Mouse (Mus musculus) embryo, embryonic 11.5 days (tissue): ENCODE results near the gene Pzp.

Experiments used
- DNase-seq: peaks from one replicate; pipeline ENCODE4 v3.0.0-alpha.2; 2012; ENCODE audit warnings: low read depth, low spot score

Gene Pzp

DNA sequence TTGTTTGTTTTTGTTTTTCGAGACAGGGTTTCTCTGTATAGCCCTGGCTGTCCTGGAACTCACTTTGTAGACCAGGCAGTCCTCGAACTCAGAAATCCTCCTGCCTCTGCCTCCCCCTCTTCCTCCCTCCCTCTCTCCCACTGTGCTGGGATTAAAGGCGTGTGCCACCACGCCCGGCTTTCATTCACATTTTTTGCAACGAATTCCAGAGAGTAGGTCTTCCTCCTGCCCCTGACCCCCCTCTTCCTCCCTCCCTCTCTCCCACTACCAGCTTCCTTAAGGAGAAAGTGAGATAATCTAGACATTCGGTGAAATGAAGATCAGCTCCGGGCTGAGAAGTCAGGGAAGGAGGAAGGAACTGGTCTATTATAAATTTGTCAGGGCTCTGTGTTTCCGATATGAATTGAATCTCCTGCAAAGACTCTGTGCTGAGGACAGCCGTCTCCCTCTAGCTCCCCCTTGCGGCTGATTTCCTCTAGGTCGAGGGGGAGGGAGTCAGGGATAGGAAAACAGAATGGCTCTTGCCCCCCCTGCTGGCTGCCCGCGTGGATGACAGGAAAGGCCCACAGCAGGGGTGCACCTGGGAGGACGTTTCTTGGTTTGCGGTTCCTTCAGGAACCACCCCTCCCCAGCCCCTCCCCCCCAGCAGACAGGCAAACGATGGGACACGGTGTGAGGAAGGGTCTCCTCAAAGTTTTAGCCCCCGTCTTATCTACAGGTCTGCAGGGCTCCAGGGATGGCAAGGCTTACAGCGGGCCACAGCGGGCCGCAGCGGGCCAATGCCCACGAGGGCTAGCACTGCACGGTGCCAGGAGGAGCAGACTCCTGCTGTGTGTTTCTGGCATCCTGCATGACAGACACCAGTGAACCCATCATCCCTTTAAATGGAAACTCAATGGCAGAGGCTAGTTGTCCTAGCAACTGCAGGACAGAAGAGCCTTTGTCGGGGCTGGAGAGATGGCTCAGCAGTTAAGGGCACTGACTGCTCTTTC is 46.8 kb downstream of the Pzp start:
- DNase-seq: peak; percentile 86

DNA sequence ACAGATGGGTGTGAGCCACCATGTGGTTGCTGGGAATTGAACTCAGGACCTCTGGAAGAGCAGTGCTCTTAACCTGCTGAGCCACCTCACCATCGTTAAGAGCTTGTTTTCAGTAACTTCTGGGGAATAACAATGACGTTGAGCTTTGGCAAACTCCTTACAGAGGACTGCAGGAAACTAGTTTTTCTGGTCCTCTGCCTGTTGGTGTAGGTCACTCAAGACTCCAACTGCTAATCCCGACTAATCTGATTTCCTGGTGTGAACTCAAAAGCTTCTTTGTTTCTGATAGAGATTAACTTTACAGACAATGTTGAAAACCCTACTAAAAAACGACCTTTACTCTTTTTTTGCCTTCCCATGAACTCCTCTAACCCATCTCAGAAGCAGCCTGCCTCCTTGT is 49.0 kb downstream of the Pzp start:
- no peak for DNase-seq

DNA sequence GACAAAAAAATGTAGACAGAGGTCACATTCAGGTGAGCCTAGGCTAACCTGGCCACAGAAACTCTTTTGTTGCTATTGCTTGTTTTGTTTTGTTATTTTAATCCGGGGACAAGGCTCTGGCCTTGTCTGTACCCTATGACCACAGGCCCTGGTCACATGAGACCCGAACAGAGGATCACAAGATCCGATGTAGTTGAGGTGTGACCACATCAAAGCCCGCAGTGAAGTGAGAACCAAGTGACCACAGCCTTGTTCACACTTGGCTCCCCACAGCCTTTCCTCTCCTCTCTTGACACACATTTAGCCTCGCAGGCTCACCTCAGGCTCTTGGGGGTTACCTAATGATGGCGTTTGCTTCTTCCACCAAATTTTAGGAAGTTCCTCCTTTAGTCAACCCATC is 52.4 kb downstream of the Pzp start:
- no peak for DNase-seq

DNA sequence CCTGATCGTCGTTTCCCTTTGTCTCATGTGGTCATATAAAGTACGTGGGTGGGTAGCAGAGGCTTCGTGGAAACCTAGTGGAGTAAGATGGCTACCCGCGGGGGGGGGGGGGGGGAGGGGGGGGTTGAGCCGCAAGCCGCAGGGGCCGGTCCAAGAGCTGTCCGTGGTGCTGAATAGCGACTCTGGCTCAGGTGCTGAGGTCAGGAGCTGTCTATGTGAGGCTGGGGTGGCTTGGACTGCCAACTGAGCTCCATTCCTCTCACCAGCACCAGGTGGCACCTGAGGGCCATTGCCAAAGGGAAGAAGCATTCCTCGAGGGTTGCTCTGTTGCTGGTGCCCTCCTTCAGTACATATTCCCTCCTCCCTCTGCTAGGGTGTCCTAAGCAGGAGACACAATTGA is 57.1 kb downstream of the Pzp start:
- DNase-seq: peak; percentile 34

DNA sequence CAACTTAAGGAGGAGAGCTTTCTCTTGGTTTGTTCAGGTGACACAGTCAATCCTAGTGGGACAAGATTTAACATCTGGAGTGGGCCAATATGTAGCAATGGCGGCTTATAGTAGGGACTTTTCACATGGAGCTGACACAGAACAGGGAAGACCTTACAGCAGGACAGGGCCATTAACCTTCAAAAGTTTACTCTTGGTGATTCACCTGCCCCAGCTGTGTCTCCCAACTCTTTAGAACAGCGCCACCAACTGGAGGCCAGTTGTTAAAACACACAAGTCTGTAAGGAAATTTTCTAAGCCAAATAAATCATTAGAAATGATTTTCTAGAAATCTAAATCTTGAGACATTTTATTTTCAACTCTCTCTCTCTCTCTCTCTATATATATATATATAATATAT is 59.2 kb downstream of the Pzp start:
- DNase-seq: no peak

DNA sequence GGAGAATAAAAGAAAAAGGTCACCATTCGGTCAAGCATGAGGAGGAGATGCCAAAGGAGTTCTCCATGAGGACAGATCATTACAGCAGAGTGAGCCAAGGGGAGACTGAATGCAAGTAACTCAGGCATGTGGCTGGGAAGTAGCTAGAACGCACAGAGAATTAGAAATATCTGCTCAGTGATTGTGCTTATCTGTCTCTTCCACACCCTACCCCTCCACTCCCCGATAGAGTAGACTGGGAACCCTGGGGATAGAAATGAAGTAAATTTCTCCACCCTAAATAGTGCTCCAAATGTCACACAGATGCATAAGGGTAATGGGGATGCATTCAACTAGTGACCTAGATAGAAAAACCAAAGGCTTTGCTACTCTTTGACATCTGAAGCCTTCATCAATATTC is 60.0 kb downstream of the Pzp start:
- no peak for DNase-seq

DNA sequence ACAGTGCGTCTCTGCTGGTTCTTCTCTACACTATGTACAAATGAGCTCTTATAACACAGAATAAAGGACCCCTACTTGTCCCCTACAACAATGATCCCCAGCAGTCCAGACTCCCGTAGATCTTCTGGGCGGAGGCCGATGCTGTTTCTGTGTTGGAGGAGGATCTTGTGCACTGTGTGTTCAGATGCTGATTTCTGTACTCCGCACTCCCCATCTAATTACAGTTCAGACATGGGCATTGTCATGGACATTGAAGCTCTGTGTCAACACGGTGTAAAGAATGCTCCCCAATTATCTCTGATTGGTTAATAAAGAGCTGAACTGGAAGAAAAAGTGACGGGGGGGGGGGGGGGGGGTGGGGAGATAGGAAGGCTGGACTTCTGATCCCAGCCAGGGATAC is 60.5 kb downstream of the Pzp start:
- DNase-seq: no peak

DNA sequence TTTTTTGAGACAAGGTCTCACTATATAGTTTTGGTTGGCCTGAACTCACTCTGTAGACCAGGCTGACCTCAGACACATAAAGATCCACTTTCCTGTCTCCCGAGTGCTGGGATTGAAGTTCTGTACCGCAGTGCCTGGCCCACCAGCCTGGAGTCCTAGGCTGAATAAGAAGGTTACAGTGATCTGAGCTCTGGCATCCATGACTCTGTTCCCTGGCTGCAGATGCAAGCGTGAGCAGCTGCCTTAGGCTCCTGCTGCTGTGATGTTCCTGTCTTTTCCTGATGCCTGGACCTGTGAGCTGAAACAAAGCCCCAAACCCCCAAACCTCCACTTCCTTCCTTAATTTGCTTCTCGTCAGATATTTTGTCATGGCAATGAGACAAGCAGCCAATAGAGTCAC is 61.5 kb downstream of the Pzp start:
- no peak for DNase-seq

DNA sequence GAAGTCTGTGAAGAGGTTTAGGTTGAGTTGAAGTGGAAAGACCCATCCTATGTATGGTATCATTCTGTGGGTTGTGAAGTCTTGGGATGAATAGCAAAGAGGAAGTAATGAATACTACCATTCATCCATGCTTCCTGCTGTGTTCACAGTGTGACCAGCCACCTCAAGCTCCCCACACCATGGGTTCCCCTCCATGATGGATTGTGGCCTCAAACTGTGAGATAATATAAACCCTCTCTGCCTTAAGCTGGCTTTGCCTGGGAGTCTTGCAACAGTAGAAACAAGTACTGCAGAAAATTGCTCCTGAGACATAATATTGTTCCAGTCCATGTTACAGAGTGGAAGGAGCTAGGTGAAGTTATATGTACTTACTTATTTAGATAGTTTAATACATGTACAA is 64.9 kb downstream of the Pzp start:
- no peak for DNase-seq

DNA sequence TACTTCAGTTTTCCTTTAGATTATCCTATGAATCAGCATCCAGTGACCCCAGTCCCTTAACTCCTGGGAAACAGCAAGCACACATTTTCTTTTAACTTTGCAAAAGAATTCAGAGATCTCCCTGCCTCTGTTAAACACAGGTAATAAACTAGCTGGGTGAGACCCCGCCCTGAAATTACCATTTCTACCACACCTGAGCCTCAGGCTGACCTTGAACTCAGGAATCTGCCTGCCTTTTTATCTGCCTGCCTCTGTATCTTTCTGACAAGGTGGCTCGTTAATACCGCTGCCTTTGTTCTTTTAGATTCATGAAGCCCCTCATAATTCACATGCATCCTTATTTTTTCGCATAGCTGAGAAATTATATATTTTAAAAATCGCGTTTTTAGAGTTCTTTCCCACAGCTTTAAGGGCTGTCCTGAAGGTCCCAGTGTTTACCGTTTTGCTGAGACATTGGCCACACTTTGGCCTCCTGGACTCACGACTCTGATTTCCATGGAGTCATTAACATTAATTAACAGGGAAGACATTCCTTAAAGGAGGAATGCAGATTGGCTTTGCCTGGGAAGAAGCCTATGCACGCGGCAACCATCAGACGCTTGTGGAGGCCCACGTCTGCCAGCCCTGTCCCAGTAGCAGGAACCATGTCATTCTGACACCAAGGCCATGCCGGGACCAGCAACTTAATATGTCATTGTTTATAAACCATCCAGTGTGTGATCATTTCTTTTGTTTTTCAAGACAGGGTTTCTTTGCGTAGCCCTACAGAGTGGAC is 65.6 kb downstream of the Pzp start:
- no peak for DNase-seq

DNA sequence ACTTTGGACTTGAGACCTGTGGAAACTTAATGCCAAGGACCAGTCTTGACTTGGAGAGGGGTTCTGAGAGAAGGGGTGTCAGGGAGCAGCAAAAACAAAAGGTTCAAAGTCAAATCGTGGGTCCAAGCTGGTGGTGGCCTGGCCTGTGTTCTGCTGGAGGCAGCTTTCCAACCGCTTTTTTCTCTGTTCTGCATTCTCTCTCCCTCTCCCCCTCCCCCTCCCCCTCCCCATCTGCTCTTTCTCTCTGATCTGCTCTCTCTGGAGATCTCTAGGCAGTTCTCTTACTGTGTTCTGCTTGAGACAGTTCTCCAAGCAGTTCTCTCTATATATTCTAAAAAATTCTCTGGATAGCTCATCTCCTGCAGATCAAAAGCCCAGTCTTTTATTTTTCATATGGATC is 66.2 kb downstream of the Pzp start:
- DNase-seq: no peak

DNA sequence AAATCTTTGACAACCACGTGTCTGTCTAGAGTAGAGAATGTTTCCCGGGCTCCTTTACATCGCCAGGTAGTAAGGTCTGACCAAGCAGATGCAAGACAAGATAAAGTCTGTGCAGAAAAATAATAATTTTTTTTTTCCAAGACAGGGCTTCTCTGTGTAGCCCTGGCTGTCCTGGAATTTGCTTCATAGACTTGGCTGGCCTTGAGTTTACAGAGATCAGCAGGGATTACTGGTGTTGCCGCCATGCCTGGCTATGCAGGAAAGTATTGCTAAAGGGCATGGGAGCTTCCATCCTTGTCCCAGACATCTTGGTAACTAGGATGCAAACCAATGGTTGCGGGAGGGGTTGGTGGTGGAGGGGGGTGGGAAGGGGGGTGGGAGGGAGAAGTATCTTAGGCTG is 69.3 kb downstream of the Pzp start:
- DNase-seq: no peak

DNA sequence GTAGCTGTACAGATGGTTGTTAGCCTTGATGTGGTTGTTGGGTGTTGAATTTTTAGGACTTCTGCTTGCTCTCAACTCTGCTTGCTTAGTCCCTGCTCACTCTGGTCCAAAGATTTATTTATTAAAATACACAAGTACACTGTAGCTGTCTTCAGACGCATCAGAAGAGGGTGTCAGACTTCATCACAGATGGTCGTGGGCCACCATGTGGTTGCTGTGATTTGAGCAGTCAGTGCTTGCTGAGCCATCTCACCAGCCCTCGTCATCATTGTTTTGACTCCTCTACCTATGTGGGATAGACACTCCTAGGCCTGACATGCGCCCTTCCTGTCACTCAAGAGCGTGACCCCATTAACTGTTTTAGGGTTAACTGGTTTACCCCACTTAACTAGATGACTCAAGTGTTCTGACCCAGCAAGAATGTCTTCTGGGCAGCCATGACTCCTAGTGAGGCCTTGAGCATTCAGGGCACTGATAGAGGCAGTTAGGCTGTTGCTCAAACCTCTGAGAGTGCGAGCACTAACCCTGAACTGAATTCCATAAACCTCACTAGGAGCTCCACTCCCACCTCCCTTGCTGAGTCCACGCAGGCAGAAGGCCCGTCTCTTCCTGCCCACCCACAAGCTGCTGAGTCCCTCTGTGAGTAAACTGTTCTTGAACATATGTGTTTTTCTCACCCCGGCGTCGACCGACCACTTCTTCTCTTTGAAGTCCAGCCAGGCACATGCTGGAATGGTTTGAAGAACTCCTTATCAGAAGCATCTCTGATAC is 70.5 kb downstream of the Pzp start:
- DNase-seq: no peak

DNA sequence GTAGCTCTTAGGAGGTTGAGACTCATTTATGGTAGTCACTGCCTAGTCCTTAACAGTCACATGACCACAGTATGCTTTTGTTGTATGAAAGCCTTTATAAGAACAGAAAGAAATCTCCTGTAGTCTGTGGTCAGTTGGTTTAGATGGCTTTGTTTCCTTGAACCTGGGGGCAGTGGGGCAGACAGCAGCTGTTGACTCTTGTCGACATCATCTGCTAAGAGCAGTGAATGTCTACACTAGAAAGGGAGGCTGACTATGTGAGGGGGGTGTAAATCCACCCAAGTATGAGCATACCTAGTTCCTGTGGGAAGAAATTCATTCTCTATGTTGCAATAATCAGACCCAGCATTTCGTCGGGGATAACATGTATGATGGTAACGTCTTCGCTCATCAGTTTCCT is 79.5 kb downstream of the Pzp start:
- no peak for DNase-seq

DNA sequence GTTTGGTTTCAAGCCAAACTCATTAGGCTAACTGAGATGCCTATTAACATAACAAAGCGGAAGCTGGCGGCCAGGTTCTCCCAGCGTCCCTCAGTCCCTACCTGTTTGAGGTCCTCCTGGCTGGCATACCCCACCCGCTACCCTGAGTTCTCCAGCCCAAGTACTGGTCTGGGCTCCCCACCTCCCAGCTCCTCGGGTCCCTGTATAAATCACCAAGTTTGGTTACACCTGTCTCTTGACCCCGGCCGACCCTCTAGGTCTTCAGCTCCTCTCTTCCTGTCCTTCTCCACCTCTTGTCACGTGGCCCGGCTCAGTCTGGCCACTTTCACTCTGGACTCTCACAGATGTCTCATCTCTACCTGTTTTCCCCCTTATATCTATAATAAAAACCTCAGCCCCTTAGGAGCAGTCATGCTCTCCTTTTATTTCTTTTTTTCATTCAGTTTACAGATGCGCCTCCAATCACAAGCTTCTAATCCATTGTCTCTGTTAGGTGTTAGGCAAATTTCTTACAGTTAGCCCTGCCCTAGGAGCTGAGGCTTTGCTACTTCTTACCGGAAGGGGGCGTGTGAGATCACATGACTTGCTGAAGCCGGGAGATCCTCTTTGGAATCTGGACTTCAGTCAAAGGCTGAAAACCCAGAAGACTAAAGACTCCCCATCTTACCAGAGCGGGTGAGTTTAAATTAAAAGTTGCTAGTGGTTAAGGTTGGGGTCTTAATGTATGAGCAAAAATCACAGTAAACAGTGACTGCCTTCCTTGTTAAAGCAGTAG is 80.6 kb downstream of the Pzp start:
- DNase-seq: no peak

DNA sequence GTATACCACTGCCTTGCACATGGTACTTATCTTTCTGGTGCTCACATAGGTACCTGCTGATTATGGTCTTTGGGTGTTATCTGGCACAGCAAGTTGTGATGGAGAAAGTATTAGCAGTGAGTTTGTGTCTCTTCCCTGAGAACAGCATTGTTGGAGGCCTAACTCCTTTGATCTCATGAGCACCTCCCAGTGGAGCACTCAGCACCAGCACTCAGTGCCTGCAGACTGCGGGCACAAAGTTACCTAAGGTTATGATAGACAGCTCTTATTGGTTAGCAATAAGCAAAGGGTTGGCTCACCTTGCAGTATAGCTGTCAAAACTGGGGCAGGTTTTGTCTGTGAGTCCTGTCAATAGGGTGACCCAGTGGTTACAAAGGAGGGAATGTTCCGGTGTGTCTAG is 86.3 kb downstream of the Pzp start:
- no peak for DNase-seq

DNA sequence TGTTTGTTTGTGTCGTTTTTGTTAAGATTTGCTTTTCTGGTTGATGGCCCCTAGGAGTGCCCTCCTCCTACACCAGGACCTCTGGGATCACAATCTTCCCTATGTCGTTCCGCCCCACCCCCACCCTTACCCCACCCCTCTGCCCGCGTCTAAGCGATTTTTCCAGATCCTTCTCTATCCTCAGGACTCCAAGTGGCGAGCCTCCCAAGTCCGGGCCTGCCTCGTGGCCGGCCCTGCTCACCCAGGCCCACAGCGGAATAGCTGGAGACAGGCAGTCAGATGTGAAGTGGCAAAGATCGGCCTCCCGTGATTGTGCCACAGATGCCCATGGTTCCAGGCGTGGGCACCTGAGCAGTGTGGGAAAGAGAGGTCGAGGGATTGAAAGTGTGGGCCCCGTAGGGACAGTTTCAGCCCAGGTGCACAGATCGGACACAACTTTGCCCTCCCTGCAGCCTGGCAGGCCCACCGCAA is 87.6 kb downstream of the Pzp start:
- DNase-seq: no peak

DNA sequence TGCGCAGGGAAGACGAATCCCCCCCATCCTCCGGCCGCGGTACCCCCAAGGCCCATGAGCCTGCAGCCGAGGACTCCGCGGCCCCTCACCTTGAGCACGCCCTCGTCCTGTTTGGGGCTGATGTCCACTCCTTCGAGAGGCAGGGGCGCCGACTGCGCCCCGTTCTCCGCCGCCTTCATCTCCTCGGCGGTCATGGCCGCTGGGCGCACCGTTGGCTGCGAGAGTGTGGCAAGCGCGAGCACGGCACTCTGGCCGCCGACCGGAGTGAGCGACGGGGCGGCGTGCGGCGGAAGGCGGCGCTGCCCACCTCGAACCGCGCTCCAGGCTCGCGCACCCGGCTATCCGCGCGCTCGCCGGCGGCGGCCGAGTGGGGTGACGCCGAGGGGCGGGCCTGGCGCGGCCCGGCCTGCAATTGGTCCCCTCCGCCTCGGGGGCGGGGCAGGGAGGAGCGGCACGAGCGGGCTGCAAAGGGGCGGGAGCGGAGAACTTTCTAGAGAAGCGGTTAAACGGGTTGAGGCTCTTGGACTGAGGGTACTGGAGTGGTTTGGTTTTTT is 88.1 kb downstream of the Pzp start, which contains the start of gene Fkbp4:
TSS of gene Fkbp4 (minus strand) at position 361 of the 554 bp plus-strand sequence.
- peak; percentile 82 for DNase-seq

DNA sequence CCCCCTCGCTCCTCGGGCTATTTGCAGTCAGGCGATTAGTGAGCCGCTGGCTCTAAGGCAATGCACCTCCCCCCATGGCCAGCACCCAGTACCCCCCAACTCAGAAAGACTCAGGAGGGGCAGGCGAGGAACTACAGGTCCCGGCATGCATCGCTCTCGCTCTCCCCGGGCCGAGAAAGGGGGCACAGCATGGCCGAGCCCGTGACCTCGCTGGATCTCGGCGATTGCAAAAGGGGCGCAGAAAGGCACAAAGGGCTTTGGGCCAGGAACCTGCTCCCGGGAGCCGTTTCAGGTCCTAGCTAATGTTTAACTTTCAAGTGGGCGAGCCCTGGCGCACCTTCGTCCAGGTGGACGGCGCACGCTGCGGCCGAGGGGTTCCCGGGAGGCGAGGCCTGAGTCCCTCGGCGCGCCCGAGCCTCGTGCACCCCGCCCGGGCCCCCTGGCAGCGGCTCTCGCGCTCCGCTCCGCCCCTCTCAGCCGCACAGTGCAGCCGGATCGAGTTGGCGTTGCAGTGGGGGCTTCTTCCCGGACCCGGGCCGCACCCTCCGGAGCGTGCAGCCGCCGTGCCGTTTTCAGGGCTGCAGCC is 88.7 kb downstream of the Pzp start:
- DNase-seq: peak; percentile 50

DNA sequence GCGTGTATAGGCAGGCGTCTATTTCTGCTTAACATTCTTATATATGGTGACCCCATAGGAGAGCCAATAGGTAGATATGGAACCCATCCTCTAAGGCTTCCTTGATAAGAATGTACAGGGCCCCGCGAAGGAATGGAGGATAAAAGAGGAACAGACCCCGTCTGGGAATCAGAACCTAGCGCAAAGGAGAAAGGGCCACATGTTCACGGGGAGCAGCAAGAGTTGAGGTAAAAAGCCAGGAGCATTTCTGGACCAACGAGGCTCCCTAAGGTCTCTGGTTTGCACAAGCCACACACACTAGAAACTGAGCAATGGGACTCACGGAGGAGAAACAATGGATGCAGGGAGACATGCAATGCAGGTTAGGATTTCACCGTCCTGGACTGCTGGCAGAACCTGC is 89.2 kb downstream of the Pzp start:
- DNase-seq: no peak
